Mouse (Mus musculus): ENCODE measurements around the gene Pah. TPM values are rescaled to one million over a fixed set of nuclear protein-coding genes. Genes with fewer than 3 reads are reported as not detected.

The Pah gene
- polyA plus RNA-seq, 1 experiment from 2014 or later, result 0.26 TPM

DNA sequence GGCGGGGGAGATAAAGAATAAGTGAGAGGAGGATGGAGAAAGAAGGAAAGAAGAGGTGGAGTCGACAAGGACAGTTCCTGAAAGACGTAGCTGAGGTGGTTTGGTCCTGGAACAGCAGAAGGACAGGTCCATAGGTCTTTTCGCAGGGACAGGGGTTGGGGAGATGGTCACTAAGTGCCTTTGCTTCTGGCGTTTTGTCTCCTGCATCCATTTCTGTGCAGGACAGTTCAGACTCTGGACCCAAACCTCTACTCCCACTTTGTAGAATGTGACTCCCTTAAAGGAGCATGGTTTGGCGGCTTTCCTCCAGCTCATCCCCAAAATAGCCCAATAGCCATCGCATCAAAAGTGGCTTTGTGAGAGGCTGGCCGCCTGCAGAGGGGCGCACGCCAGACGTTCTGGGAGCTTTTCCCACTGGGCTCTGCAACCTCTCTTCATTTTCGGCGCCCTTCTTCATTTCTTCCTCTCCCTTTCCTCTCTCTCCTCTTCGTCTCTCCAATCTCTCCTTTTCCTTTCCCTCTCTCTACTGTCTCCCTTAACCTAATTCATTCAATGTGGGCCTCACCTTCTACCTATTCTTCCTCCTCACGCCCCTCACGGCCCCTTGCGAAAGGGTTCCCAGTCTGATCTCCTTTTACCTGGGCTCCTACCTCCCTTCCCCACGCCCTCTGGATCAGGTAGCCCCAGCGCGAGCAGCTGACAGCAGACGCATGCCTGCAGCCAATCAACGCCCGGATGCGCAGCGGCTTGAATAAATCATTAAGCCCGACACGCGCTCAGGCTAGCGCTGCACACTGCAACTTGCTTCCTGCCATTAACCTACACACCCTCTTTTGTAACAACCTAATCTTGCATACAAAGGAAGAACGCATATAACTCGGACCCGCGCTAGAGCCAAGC is 35.6 kb upstream of the Pah start:
- H3K4me3 ChIP-seq (ENCODE audit: low read depth, low read length), result peak overlapping the region; percentile 1; the same call in 1 of the 2 replicates
- no peaks in the 10 kb centered on the region for H3K36me3 ChIP-seq (ENCODE audit: control insufficient read depth, insufficient read depth)
- no peaks in the 10 kb centered on the region for H3K9me3 ChIP-seq (ENCODE audit: control insufficient read depth)
- no peaks in the 10 kb centered on the region for H3K4me1 ChIP-seq (replicated peaks; ENCODE audit: control insufficient read depth, insufficient read depth, low read length)
- H3K27ac ChIP-seq (ENCODE audit: low read depth, low read length), result no peak overlapping the region
- ATAC-seq, result peak; percentile 70; the same call in 1 of the 2 replicates
- H3K27me3 ChIP-seq (replicated peaks; ENCODE audit: control insufficient read depth, insufficient read depth, low read length), result peaks cover 65% of the 10 kb centered on the region
- H3K9ac ChIP-seq (ENCODE audit: low read depth, low read length), result no peak overlapping the region
- 2% methylated on average over 33 of the region's 33 CpGs for WGBS
- TF ChIP-seq CTCF (IDR thresholded peaks at IDR 0.05; ENCODE audit: low read depth), result no peak
- H3K4me2 ChIP-seq (replicated peaks; ENCODE audit: low read depth), result peak overlapping the region; percentile 40

DNA sequence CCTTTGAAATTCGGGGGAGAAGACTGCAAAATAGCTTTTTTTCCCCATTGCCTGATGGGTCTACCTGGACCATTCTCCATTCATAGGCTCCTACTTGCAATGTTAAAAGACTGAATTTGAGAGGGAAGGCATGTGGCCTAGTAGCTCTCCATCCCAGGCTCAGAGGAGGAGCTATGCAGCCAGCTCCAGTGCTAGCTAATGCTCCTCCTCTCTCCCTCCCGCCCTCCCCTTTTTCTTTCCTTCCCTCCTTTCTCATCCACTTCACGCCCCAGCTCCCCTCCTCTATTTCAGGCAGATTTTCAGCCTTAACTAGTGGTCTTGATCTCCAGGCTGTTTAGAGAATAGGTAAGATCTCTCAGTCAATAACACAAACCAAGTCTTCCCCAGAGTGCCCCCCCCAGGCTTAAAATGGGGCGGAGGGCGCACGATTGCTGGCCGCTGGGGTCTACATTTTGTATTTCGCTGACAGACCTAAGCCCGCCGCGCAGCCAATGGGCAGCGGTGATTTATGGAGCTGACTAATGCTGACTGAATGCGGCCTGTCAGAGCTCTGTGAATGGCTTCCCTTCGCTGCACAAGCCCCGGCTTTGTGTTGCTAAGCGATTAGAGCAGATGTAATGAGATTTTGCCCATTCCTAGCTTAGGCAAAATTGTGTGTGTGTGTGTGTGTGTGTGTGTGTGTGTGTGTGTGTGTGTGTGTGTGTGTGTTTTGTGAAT is 33.0 kb upstream of the Pah start:
- Histone ChIP-seq H3K9me3 (ENCODE audit: control insufficient read depth) (no peaks in the 10 kb centered on the region), H3K4me3 (ENCODE audit: low read depth, low read length) (no peak overlapping the region), H3K4me1 (replicated peaks; ENCODE audit: control insufficient read depth, insufficient read depth, low read length) (no peaks in the 10 kb centered on the region), H3K9ac (ENCODE audit: low read depth, low read length) (no peak overlapping the region), H3K4me2 (replicated peaks; ENCODE audit: low read depth) (no peak overlapping the region), H3K27me3 (replicated peaks; ENCODE audit: control insufficient read depth, insufficient read depth, low read length) (peaks cover 84% of the 10 kb centered on the region), H3K27ac (ENCODE audit: low read depth, low read length) (no peak overlapping the region), H3K36me3 (ENCODE audit: control insufficient read depth, insufficient read depth) (no peaks in the 10 kb centered on the region)
- no peak for ATAC-seq
- 3% methylated on average over 16 of the region's 16 CpGs for WGBS
- TF ChIP-seq CTCF (IDR thresholded peaks at IDR 0.05; ENCODE audit: low read depth), result no peak

DNA sequence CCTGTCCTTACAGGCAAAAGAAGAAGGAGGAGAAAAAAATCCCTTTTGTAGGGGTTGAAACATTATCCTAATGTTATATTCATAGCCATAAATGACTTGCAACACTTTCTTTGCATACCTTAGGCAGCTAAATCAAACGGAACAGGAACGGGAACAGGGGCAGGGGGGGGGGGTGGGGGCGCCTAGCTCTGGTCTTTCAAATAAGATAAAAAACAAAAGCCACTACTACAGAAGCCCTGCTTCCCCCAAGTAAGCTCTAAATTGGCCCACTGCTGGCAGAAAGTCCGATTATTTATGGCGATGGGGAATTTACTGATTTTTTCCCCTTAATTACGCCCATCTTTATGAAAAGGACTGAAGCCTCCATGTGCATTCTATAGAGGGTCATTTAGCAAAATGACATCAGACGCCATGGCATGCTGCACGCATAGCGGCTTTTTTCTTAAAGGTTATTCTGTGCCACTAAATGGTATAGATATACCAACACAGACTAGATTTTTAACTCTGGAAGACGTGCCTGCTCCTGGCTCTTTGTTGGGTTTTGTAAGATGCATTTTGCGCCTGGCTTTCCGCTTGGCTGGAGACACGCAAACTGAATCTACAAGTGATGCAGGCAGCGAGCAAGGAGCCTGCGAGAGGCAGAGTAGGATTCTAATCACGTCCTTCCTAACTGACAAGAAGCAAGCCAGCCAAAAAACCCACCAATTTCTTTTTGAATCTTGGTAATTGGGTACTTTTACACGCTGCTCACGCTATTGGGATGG is 32.2 kb upstream of the Pah start:
- no peaks in the 10 kb centered on the region for H3K36me3 ChIP-seq (ENCODE audit: control insufficient read depth, insufficient read depth)
- H3K27ac ChIP-seq (ENCODE audit: low read depth, low read length), result no peak overlapping the region
- 8% methylated on average over 18 of the region's 18 CpGs for WGBS

DNA sequence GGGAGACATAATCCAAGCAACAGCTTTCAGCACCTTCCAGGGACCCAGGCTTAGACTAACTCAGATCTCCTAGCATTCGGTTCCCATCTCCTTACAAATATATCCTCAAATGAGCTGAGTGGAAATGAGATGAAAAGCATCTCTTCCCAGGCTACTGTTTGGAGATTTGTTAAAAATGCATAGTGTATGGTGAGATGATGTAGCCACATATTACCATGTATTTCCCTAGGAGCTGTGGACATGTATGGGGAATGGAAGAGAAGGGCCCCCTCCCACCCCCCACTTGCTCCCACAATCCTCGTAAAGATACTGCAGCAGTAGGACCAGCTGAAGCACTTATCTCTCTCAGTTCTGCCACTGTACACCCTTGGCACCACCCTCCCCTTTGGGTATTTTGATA is 31.3 kb upstream of the Pah start:
- Histone ChIP-seq H3K4me3 (ENCODE audit: low read depth, low read length) (no peak overlapping the region), H3K27ac (ENCODE audit: low read depth, low read length) (no peak overlapping the region), H3K27me3 (replicated peaks; ENCODE audit: control insufficient read depth, insufficient read depth, low read length) (peaks cover 90% of the 10 kb centered on the region), H3K4me2 (replicated peaks; ENCODE audit: low read depth) (no peak overlapping the region), H3K9me3 (ENCODE audit: control insufficient read depth) (no peaks in the 10 kb centered on the region), H3K9ac (ENCODE audit: low read depth, low read length) (no peak overlapping the region), H3K36me3 (ENCODE audit: control insufficient read depth, insufficient read depth) (no peaks in the 10 kb centered on the region), H3K4me1 (replicated peaks; ENCODE audit: control insufficient read depth, insufficient read depth, low read length) (no peaks in the 10 kb centered on the region)
- TF ChIP-seq CTCF (IDR thresholded peaks at IDR 0.05; ENCODE audit: low read depth), result no peak
- ATAC-seq, result no peak
- 17% methylated on average over 2 of the region's 2 CpGs for WGBS

More for the DNA sequence above, 32.2 kb upstream of the Pah start:
- H3K4me3 ChIP-seq (ENCODE audit: low read depth, low read length), result no peak overlapping the region
- no peak overlapping the region for H3K4me2 ChIP-seq (replicated peaks; ENCODE audit: low read depth)
- no peak for TF ChIP-seq CTCF (IDR thresholded peaks at IDR 0.05; ENCODE audit: low read depth)
- no peaks in the 10 kb centered on the region for H3K4me1 ChIP-seq (replicated peaks; ENCODE audit: control insufficient read depth, insufficient read depth, low read length)
- H3K9me3 ChIP-seq (ENCODE audit: control insufficient read depth), result no peaks in the 10 kb centered on the region
- peaks cover 90% of the 10 kb centered on the region for H3K27me3 ChIP-seq (replicated peaks; ENCODE audit: control insufficient read depth, insufficient read depth, low read length)
- no peak overlapping the region for H3K9ac ChIP-seq (ENCODE audit: low read depth, low read length)
- ATAC-seq, result no peak

DNA sequence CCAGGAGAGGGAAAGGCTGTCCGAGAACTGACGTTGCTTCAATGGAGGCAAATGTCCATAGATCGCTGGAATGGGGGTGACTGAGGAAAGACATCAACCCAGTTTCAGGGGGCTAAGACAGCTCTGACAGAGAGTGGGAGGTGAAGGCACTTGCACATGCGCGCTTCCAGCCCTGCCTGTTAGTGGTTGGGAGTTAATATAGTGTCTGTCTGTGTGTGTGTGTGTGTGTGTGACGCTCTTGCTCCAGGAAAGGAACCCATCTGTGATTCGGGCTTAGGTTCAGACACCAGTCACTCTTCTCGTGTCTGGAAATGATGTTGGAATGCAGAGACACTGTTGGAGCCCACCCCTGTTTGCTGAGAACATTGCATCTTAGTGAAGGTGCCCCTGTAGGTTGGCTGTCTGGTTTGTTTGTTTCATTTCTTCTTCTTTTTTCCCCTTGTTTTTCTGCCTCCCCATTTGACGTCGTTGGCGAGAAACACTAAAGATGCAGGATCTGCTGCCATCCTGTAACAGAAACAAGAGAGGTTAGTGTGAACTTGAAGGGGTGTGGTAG is 30.0 kb upstream of the Pah start:
- peaks cover 86% of the 10 kb centered on the region for H3K27me3 ChIP-seq (replicated peaks; ENCODE audit: control insufficient read depth, insufficient read depth, low read length)
- H3K4me3 ChIP-seq (ENCODE audit: low read depth, low read length), result 0 out of 2 replicates have a peak overlapping the region, but pooled peaks have one; percentile 46
- ATAC-seq, result no peak
- no peak overlapping the region for H3K27ac ChIP-seq (ENCODE audit: low read depth, low read length)
- TF ChIP-seq CTCF (IDR thresholded peaks at IDR 0.05; ENCODE audit: low read depth), result no peak
- H3K9ac ChIP-seq (ENCODE audit: low read depth, low read length), result no peak overlapping the region
- no peaks in the 10 kb centered on the region for H3K4me1 ChIP-seq (replicated peaks; ENCODE audit: control insufficient read depth, insufficient read depth, low read length)
- no peaks in the 10 kb centered on the region for H3K36me3 ChIP-seq (ENCODE audit: control insufficient read depth, insufficient read depth)
- H3K4me2 ChIP-seq (replicated peaks; ENCODE audit: low read depth), result no peak overlapping the region
- no peaks in the 10 kb centered on the region for H3K9me3 ChIP-seq (ENCODE audit: control insufficient read depth)
- WGBS, result 7% methylated on average over 11 of the region's 11 CpGs

Measured in intestine, postnatal 0 days (tissue).